Mouse (Mus musculus): ENCODE measurements around the gene Trpt1.

DNA sequence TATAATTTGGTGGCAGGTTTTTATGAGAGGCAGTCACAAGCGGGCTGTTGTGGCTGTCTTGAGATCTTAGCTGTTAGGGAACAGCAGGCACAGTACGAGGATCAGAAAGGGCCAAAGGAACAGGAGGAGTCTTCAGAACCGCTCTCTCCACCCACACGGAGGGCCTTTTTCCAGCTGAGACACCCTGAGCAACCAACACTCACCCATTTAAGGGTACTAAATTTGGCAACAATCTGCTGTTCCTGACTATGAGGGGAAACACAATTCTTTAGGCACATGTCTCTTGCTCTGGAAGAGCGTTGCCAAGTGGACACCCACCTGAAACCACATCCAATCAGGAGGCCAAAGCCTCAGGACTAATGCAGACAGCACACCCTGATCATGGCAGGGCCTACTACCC lies 33.6 kb downstream of the Trpt1 start:
- TF ChIP-seq POLR2A (IDR thresholded peaks at IDR 0.05; ENCODE audit: low read depth, low read length): no peak
- TF ChIP-seq CTCF (IDR thresholded peaks at IDR 0.05; ENCODE audit: extremely low read depth, insufficient read depth, insufficient read length, insufficient replicate concordance): no peak

All from spleen, adult 2 months (tissue).